Mouse (Mus musculus): ENCODE data around the gene Sik2.

The Sik2 gene
- long read RNA-seq, experiment 1, partial matches to known transcripts, result 2 of 3 reads
- long read RNA-seq, experiment 1, other reads (novel, unspliced or antisense), result 0 of 3 reads
- long read RNA-seq, experiment 2, partial matches to known transcripts, result 0 of 2 reads
- long read RNA-seq, experiment 2, other reads (novel, unspliced or antisense), result 1 of 2 reads

GRCm38 (mm10) chr9:51008841-51009655 is at the start of gene Sik2:
Sik2 (minus strand) TSS chr9:51009073.
- intact Hi-C loops (cut with DNase I), result loop anchor here (2.0 kb wide), 1 partner anchor 160 kb away; no protein-coding TSS in a partner anchor

- intact Hi-C loops (cut with DNase I), result no loop called here
These were observed 47.8 kb upstream of the Sik2 start for GRCm38 (mm10) chr9:51056360-51057324.

- intact Hi-C loops (cut with DNase I), result loop anchor here (5.0 kb wide), 2 partner anchors 85 to 200 kb away; no protein-coding TSS in a partner anchor
These were observed 43.3 kb upstream of the Sik2 start for GRCm38 (mm10) chr9:51052180-51052579.

GRCm38 (mm10) chr9:51042136-51042535 is 33.3 kb upstream of the Sik2 start:
- intact Hi-C loops (cut with DNase I), result no loop called here

- intact Hi-C loops (cut with DNase I), result no loop called here
These were observed 32.7 kb upstream of the Sik2 start for GRCm38 (mm10) chr9:51041491-51041980.

- intact Hi-C loops (cut with DNase I), result no loop called here
These were observed 24.1 kb upstream of the Sik2 start for GRCm38 (mm10) chr9:51032785-51033529.

- intact Hi-C loops (cut with DNase I), result no loop called here
These were observed 23.4 kb upstream of the Sik2 start for GRCm38 (mm10) chr9:51032291-51032690.

GRCm38 (mm10) chr9:51031603-51032002 is 22.7 kb upstream of the Sik2 start:
- intact Hi-C loops (cut with DNase I), result no loop called here

- intact Hi-C loops (cut with DNase I), result no loop called here
These were observed 21.3 kb upstream of the Sik2 start for GRCm38 (mm10) chr9:51030147-51030546.

GRCm38 (mm10) chr9:51026952-51027351 is 18.1 kb upstream of the Sik2 start:
- intact Hi-C loops (cut with DNase I), result no loop called here

- intact Hi-C loops (cut with DNase I), result no loop called here
These were observed 12.4 kb upstream of the Sik2 start for GRCm38 (mm10) chr9:51021123-51021795.

- intact Hi-C loops (cut with DNase I), result no loop called here
These were observed 11.5 kb upstream of the Sik2 start for GRCm38 (mm10) chr9:51020351-51020750.

GRCm38 (mm10) chr9:51019670-51020069 is 10.8 kb upstream of the Sik2 start:
- intact Hi-C loops (cut with DNase I), result no loop called here

GRCm38 (mm10) chr9:51015732-51016131 is 6.9 kb upstream of the Sik2 start:
- intact Hi-C loops (cut with DNase I), result no loop called here

GRCm38 (mm10) chr9:51013644-51014043 is 4.8 kb upstream of the Sik2 start:
- intact Hi-C loops (cut with DNase I), result no loop called here

GRCm38 (mm10) chr9:51009656-51009950 is 730 bp upstream of the Sik2 start:
- intact Hi-C loops (cut with DNase I), result loop anchor here (2.0 kb wide), 1 partner anchor 161 kb away; no protein-coding TSS in a partner anchor

GRCm38 (mm10) chr9:51008068-51008840 is 619 bp downstream of the Sik2 start:
- intact Hi-C loops (cut with DNase I), result loop anchor here (2.0 kb wide), 1 partner anchor 159 kb away; no protein-coding TSS in a partner anchor

GRCm38 (mm10) chr9:51007726-51008067 is 1.2 kb downstream of the Sik2 start:
- intact Hi-C loops (cut with DNase I), result loop anchor here (2.0 kb wide), 1 partner anchor 159 kb away; no protein-coding TSS in a partner anchor

GRCm38 (mm10) chr9:51006846-51007245 is 2.0 kb downstream of the Sik2 start:
- intact Hi-C loops (cut with DNase I), result no loop called here

Data from adrenal gland (tissue).